Mouse (Mus musculus) left cerebral cortex, postnatal 25 days (tissue): ENCODE data around the gene Zfp804a. TPM values are rescaled to one million over a fixed set of nuclear protein-coding genes. Genes with fewer than 3 reads are reported as not detected.

ENCODE experiments used
- DNase-seq, 2 experiments: peaks; one replicate each; pipeline ENCODE4 v3.0.0; 2022; ENCODE audit warnings: low spot score in 2 of 2, mixed read lengths in 1 of 2
- intact Hi-C: fragments of 180-260 bp; cut with DNase I; formaldehyde crosslinking; loops from one replicate; pipeline ENCODE4 v1.15.1; 2025
- total RNA-seq, 2 experiments: library from RNA; stranded (reverse); gene quantifications; 2 replicates each; pipeline ENCODE4 v1.2.3; 2021

Gene Zfp804a
- 10 to 100 TPM; 14.9 to 19.3 TPM for total RNA-seq

DNA sequence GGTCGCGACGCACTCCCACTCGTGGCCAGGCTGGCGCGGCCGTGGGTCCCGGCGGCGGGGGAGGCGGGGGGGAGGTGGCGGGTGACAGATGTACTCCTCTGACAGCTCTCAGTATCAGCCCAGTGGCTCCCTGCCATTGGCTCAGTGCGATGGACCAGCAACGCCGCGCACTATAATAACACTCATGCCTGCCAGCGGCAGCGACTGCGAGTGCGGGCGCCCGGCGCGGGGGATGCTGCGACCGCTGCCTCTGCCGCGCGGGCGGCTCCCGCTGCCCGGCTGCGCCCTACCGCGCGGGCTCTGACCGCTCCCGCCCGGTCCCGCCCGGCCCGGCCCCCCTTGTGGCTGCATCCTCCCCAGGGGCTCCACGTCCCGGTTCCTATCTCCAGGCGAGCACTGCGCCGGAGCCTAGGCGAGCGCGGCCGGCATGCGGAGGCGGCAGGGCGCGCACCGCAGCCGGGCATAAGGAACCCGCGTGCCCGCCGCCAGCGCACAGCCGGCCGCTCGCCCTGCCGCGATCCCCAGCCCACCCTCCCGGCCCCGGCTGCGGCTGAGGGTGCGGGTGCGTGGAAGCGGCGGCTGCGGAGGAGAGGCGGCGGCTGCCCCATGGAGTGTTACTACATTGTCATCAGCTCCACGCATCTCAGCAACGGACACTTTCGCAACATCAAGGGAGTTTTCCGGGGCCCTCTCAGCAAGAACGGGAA lies at the start of gene Zfp804a:
TSS of gene Zfp804a (plus strand) at position 38 of the 707 bp plus-strand sequence.
- intact Hi-C loops, result loop anchor here (5.0 kb wide), 1 partner anchor 1291 kb away; no protein-coding TSS in a partner anchor

DNA sequence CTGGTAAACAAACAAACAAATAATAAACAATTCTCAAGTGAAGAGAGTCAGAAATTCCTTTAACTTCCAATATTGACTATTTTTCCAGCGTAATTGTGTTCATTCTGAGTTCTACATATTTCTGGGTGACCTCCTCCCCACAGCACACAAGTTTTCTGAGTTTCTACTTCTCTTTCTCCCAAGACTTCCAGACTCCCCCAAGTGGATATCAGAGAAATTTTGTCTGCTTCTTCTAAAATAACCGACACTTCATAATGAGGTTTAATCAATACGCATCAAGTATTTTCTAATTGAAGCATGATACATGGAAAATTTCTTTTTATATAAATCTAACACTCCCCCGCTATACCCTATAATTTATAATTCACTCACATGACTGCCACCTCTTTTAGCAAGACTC lies 1.4 kb upstream of the Zfp804a start:
- intact Hi-C loops, result loop anchor here (5.0 kb wide), 1 partner anchor 1289 kb away; no protein-coding TSS in a partner anchor
- DNase-seq, result no peak

More for the DNA sequence above, at the start of gene Zfp804a:
- peak in 1 of 2 experiments; percentile 75 for DNase-seq

DNA sequence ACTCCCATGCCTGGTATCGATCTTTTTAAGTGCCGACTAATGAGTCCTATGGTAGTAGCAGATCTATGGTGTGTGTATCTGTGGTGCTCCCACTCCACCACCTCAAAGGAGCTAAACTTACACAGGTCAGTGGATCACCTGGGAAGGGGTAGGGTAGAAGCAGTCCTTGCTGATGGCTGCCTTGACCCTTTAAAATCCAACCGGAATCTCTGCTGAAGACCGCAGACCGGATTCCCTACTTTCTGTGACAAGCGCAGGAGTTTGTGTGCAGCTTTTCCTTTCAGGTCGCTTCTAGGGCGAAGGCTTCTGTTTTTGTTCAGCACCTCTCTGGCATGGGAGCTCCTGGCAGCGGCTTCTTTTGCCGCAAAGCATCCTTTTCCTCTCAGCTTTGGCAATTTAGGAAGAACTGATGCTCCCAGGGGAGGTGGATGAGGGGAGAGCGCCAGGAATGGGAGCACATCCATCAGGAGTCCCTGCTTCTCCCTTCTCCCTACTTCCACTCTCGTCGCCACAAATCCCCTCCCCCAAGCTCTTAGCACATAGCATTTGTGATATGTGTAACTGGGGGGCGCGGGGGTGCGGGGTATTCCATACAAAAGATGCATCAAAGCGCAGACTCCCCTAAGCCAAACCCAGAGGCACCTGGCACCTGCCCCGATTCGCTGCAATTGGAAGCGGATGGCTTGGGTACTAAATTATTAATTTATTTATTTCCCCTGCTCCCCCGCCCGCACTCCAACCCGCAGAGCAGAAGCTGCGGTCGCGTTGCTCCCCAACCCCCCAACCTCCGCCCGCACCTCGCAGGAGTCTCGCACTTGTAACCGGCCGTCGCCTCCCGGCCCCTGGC lies 461 bp upstream of the Zfp804a start:
- peak; percentile 67 to 72 for DNase-seq
- intact Hi-C loops, result loop anchor here (5.0 kb wide), 1 partner anchor 1290 kb away; no protein-coding TSS in a partner anchor

DNA sequence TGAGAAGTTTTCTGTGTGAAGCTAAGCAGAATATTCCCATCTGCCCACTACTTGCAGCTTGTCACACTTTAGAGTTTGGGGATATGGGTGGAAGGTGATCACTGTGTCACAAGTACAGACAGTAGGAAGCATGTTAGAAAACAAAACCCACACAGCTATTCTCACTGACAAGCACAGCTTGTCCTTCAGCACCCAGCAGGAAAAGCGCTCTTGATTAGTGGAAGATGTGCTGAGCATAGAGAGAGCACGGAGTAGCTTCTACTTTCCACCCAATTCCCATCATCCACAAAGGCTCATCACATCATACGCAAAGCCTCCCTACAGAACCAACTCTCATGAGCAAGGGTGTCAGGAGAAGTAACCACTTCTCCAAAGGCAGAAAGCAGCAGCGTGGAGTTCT lies 1.4 kb downstream of the Zfp804a start:
- peak; percentile 16 to 45 for DNase-seq
- intact Hi-C loops, result loop anchor here (5.0 kb wide), 1 partner anchor 1292 kb away; no protein-coding TSS in a partner anchor

DNA sequence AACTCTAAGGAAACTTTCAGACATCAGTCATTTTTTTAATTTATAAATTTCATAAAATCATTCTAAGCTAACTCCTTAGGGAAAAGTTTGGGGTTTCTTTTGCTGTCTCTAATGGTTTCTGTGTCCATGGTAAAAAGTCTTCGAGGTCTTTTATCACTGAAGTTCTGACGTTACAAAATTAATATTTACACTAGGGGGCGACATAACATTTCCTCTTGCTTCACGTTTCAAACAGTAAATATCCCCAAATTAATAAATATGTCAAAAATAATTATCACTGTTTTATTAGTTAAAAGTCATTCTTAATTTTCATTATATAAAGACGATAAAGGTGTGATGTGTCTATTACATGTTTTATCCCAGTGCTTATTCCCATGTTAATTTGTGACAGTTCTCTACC lies 11.6 kb downstream of the Zfp804a start:
- no peak for DNase-seq
- intact Hi-C loops, result loop anchor here (5.0 to 10.0 kb wide), 2 partner anchors 508 to 1270 kb away; no protein-coding TSS in a partner anchor

DNA sequence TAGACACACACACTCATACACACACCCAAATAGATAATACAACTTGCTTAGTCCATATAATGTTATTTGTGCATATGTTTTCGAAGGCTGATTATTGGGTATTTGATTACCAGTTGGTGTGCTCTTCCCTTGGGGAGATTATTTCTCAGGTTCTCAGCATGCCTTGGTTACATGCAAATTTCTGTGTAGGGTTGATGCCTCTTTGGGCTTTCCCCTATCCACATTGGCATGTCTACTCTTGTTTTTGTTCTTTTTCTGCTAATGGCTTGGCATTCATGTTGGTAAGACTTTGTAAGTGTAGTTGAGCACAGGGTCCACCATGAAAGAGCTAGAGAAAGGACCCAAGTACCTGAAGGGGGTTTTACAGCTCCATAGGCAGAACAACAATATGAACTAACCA lies 14.9 kb downstream of the Zfp804a start:
- DNase-seq, result no peak
- intact Hi-C loops, result loop anchor here (10.0 kb wide), 1 partner anchor 1267 kb away; no protein-coding TSS in a partner anchor

DNA sequence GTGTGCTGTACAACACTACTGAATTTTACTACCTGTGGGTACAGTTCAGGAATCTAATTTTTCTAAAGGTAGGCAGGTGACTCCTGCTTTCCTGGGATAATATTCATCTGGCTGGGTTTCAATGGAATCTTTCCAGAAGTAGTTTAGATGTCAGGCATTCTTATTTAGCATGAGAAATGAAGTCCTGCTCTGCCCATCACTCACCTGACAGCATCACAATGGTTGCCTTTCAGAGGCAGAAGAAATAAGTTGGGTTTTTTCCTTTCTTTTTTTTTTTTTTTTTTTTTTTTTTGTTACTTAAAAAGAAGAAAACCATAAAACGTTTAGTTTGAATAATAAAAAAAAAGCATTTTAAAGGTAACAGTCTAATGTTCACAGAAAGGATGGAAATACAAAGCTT lies 16.1 kb downstream of the Zfp804a start:
- no peak for DNase-seq
- intact Hi-C loops, result loop anchor here (10.0 kb wide), 1 partner anchor 1266 kb away; no protein-coding TSS in a partner anchor

DNA sequence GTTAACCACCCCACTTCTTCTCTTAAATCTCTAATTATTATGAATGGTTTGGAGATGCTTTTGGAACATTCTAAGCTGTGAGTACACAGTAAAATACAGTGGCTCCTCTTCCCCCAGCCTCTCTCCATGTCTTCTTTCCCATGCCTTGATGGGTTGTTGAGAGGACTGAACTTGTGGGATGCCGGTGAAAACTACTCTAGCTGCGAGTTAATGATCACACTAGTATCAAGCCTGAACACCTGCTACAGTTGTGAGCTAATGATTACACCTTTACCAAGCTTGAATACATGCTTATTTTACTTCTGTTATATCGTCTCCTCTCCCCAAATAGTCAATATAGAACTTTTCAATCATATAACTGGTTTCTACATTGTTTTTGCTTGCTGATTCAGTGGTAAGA lies 23.9 kb downstream of the Zfp804a start:
- DNase-seq, result no peak
- intact Hi-C loops, result no loop called here

DNA sequence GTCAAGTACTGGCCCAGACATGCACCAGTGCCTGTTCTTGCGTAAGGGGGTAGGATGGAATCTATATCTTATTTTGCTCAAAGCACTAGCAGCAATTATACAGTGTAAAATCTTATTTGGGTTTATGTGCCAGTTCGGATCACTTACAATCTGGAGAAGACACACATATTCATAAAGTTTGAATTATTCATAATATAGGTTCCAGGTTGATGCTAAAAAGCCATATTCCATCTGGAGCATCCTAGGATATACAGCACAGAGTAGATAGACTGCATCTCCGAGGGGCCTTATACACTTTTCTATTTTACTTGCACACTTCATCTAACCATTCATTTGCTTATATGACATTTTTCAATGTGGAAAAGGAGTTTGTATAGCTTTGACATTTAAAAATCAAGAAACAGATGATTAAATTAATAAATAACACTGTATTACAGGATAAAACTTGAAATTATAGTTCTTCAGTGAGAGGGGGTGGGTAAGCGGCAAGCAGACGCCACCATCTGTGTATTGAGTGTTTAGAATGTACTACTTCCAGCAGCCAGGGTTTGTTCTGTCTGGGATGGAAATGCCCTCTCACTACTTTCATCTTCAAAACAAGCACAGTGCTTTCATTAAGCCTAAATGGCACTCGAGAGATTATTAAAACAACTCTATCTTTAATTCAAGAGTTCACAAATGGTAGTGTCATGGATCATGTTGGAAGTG lies 25.4 kb downstream of the Zfp804a start:
- peak in 1 of 2 experiments; percentile 14 for DNase-seq
- intact Hi-C loops, result no loop called here

DNA sequence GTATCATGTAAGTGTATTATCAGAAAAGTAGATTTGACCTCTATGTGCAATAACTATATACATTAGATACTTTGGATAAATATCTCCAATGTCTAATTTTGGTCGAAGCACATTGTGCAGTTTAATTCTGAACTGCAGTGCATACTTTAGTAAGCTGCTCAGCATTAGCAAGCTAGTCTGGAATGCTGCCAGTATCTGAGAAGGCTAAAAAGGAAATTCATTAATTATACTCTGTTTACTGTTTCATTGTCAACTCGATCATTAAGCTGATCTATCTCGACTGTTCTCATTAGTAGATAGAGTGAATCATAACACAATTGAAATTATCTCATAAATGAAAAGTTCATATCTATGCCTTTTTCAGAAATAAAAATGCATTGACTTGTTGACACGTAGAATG lies 27.7 kb downstream of the Zfp804a start:
- DNase-seq, result no peak
- intact Hi-C loops, result no loop called here

DNA sequence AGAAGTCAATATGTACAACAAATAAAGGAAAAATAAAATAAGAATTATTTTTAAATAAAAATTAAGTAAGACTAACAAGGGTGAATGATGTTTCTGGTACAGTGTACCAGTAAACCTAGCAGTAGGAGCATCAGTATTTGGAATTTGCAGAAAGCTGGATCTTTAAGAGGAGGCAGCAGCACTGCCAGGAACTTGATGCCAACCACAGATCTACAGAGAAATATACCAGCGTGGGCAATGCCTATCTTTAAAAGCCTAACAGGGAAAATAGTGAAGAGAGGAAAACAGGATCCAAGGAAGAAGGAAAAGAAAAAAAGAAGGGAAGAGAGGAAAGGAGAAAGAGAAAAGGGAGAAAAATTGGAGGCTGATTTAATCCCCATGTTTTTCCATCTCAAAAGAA lies 60.1 kb downstream of the Zfp804a start:
- peak in 1 of 2 experiments; percentile 55 for DNase-seq
- intact Hi-C loops, result no loop called here

DNA sequence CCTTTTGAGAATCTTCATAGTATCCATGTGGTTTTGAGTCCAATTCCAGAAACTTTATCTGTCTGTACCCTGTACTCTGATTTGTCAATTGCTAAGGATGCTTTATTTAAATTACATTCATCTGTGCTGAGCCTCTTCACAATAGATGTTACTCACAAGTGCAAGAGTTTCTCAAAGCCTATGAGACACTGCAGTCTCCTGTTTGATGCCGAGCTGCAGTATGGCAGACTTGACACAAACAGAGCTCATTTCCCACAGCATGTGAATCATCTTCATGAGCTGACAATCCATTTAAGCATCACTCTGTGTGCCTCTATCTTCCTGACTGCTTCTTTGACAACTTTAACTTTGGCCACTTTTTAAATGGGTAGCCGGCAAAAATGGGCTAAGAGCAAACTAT lies 60.6 kb downstream of the Zfp804a start:
- intact Hi-C loops, result no loop called here
- peak in 1 of 2 experiments; percentile 26 for DNase-seq

DNA sequence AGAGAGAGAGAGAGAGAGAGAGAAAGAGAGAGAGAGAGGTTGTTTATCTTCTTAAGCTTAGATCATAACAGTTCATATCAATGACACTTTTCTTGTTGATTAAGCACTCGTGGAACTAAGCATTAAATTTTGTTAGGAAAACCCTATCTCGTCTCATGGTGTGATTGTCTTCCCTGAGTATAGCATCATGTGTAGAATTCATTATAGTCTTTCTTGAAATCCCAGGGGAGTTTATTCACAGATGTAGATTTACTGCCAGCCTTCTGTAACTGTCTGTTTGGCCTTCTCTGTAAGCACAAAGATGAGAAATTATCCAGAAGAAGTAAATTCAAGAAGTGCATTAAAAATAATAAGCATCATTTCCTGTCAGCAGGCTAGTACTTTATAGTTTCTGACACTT lies 66.6 kb downstream of the Zfp804a start:
- intact Hi-C loops, result no loop called here
- DNase-seq, result no peak

DNA sequence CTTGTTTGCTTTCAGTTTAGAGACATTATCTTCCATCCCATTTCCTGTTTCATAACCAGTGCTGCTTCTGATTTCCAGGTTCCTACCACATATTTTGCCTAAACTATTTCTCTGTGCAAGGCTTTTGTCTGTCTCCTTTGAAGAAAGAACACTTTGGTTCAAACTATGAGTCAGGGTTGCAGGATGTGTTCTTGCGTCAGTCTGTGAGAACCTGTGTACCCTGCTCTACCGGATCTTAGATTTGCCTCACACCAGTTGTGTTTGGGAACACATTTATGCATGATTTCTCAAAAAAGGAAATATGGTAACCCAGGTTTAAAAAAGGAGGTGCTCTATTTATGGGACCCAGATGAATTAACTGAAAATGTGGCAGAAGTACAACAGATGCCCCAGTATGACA lies 125.7 kb downstream of the Zfp804a start:
- intact Hi-C loops, result no loop called here
- peak in 1 of 2 experiments; percentile 56 for DNase-seq

DNA sequence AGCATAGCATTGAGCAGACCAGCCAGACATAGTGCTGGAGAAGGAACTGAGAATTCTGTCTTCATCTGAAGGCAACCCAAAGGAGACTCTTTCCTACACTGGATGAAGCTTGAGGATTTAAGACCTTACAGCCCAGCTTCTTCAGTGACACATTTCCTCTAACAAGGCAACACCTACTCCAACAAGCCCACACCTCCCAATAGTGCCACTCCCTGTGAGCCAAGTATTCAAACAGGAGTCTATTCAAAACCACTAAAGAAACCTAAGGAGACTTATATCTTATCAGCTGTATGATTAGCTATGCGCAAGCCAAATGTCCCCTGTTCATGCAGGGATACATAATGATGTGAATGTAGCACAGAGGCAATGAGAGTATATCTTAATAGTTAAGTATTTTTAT lies 128.0 kb downstream of the Zfp804a start:
- DNase-seq, result no peak
- intact Hi-C loops, result no loop called here

DNA sequence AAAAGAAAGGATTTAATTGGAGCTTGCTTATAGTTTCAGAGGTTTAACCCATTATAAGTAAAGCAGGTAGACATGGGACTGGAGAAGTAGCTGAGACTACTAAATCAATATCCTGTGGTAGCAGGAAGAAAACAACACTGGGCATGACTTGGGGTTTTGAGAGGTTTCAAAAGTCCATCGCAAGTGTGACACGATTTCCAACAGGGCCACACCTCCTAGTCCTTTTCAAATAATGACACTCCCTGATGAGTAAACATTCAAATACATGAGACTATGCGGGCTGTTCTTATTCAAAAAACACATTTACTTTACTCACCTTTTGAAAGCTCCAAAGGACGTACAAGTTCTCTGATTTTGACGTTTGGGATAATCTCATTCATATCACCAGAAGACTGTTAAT lies 146.9 kb downstream of the Zfp804a start:
- intact Hi-C loops, result no loop called here
- no peak for DNase-seq

DNA sequence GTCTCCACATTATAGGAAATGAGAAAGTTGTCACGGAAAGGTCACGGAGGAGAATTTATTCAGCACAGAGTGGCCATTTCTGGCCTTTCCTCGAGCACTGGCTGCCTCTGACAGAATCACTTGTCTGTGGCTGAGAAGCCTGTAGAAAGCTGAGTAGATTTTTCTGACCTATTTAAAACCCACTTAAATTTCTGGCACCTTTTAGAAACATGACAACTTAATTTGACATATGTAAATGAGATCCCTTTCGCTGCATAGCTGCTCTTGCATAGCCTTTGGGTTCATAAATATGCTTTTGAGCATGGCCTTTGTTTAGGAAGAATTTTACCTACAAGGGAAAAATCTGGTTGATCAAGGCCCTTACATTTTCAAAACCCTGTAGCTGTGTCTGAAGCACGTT lies 147.6 kb downstream of the Zfp804a start:
- DNase-seq, result no peak
- intact Hi-C loops, result no loop called here

DNA sequence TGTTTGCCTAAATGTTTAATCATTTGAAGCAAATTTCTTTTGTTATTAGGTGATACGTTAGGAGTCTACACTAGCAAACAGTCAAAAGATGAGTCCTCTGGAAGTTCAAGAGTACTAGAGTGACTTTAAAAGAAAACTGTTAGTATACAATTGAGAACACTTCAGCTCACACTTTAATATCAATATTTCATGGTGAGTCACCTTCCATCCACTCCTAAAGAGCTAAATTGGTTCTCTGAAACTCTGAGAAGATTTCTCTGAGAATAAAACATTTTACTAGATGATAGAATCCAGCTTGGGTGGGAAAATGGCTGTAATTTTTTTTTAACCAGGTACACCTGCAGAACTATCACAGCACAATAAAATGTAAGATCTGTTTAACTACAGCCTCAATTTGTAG lies 157.6 kb downstream of the Zfp804a start:
- intact Hi-C loops, result no loop called here

DNA sequence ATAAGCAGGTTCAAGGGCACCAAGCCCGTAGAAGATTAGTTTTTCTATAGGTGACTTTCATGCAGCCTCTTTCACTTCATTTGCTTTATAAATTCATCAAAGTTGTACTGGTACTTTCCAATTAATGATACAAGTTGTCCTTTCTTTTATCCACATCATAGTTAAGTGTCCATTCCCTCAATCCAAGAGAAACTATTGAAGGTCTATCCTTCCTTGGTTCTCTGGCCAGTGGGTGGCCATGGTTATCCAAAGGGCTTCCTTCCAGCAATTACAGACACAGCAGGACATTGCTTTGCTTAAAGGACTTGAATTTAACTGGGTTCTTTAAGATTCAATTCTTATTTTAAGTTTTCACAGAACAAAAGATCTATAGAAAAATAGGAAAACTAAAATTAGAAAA lies 158.9 kb downstream of the Zfp804a start:
- no peak for DNase-seq
- intact Hi-C loops, result no loop called here

More for the DNA sequence above, 157.6 kb downstream of the Zfp804a start:
- DNase-seq, result no peak

DNA sequence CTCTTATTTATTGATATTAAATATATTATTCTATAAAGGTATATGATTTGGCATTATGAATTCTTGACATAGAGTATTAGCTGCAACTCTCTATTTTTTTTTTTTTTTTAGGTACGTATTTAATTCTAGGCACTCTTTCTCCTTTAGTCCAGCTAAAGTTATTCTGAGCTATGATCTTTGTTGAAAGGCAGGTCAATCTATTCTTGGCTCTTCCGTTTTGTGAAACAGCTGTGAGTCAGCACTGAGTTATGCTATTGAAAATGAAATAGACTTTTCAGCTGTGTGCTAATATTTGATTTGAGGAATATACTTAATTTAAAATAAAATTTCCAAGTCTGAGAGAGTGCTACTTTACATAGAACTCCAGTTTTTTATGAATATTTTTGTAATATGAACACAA lies 164.9 kb downstream of the Zfp804a start:
- DNase-seq, result no peak
- intact Hi-C loops, result no loop called here
